Mouse (Mus musculus) gastrocnemius, adult 8-10 months (tissue): Measurements from ENCODE around the gene Ass1. TPM values are rescaled to one million over a fixed set of nuclear protein-coding genes. Genes with fewer than 3 reads are reported as not detected.
"Not testable (repeated sequence)": the region's sequence is repeated elsewhere in the genome, so short reads cannot be mapped to it uniquely, and the experiment has no call there.

Source experiments
- DNase-seq, 2 experiments: peaks; one replicate each; pipeline ENCODE4 v3.0.0; 2022; ENCODE audit warnings: low spot score in 2 of 2
- total RNA-seq, 4 experiments: library from RNA; stranded (reverse); gene quantifications; 2 replicates each; pipeline ENCODE4 v1.2.4; 2022

Gene Ass1
- total RNA-seq, 4 experiments from 2014 or later, result 2.4 to 4.4 (median 3.3) TPM

GRCm38 (mm10) chr2:31525778-31526177, 55.8 kb downstream of the Ass1 start:
- DNase-seq, result no peak

GRCm38 (mm10) chr2:31530201-31530600, 60.2 kb downstream of the Ass1 start:
- no peak for DNase-seq

- DNase-seq, result peak; percentile 44 to 49
Observed at GRCm38 (mm10) chr2:31537054-31537453, 67.0 kb downstream of the Ass1 start.

- DNase-seq, result no peak
Observed at GRCm38 (mm10) chr2:31538745-31539144, 68.7 kb downstream of the Ass1 start.

- no peak for DNase-seq
Observed at GRCm38 (mm10) chr2:31541581-31541980, 71.6 kb downstream of the Ass1 start.

- DNase-seq, result no peak
Observed at GRCm38 (mm10) chr2:31547726-31548125, 77.7 kb downstream of the Ass1 start.

GRCm38 (mm10) chr2:31550503-31550902, 80.5 kb downstream of the Ass1 start:
- DNase-seq, result no peak

GRCm38 (mm10) chr2:31551351-31551750, 81.3 kb downstream of the Ass1 start:
- DNase-seq, result not testable (repeated sequence)

- DNase-seq, result no peak
Observed at GRCm38 (mm10) chr2:31551971-31552370, 82.0 kb downstream of the Ass1 start.

GRCm38 (mm10) chr2:31554619-31555018, 84.6 kb downstream of the Ass1 start:
- DNase-seq, result no peak

Other genes with a start within 250 kb of the Ass1 start
- gene Ncs1, start 224.4 kb upstream of the Ass1 start, total RNA-seq, result 1 to 10 TPM; 5.6 to 7.9 (median 6.2) TPM
- 10 to 100 TPM; 14.5 to 18.4 (median 17.5) TPM for gene Hmcn2, start 155.8 kb upstream of the Ass1 start, total RNA-seq
- 10 to 100 TPM in 2 of 4 experiments, 1 to 10 TPM in 2; 7.3 to 12.1 (median 9.4) TPM for gene Fubp3, start 102.4 kb downstream of the Ass1 start, total RNA-seq
- gene Prdm12, start 169.8 kb downstream of the Ass1 start, total RNA-seq, result not detected
- gene Exosc2, start 200.5 kb downstream of the Ass1 start, total RNA-seq, result 10 to 100 TPM in 1 of 4 experiments, 1 to 10 TPM in 3; 7.0 to 10.4 (median 8.0) TPM
- 10 to 100 TPM; 24.3 to 33.7 (median 26.4) TPM for gene Abl1, start 218.2 kb downstream of the Ass1 start, total RNA-seq